In the genomic region with DNA sequence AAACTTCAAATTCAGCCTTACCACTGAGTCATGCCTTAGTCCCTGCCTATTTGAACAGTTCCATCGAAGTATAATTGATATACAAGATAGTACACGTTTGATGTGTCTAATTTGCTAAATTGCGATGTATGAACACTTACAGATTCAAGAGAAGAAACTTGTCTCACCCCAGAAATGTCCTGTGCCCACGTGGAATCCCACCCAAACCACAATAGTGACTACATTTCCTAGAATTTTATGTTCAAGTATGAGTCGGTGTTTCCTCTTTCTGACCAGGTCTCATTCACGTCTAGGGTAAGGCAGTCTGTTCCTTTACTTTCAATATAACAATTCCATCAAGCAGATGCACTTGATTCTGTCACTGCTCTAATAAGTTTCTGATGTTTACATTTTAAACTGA, we compare ENCODE assay signal across 8 mouse cellular contexts. TPM values are rescaled to one million over a fixed set of nuclear protein-coding genes. Genes with fewer than 3 reads are reported as not detected.
DNase-seq lines count a peak whose midpoint lies in the region; ATAC-seq and TF ChIP-seq lines count a peak whose summit lies in the region.

No protein-coding gene starts in this region.

- peak overlapping the region; percentile 6 for H3K4me2 ChIP-seq in CH12.LX (ENCODE audit: insufficient read depth, low read depth, poor library complexity, severe bottlenecking)
- H3K4me2 ChIP-seq in forebrain, embryonic 14.5 days (ENCODE audit: low read length): peak overlapping the region; percentile 95
- H3K4me2 ChIP-seq in liver, embryonic 12.5 days: peak overlapping the region; percentile 92

- peaks cover 23 to 44% of the 10 kb centered on the region in 2 experiments for H3K36me3 ChIP-seq in CH12.LX (replicated peaks in 1 of 2; ENCODE audit: control insufficient read depth in 1 of 2, insufficient read depth in 1 of 2, low read length in 1 of 2)
- peaks cover 31% of the 10 kb centered on the region for H3K36me3 ChIP-seq in forebrain, embryonic 14.5 days (ENCODE audit: control insufficient read depth, insufficient read depth, low read length)
- peaks cover 45% of the 10 kb centered on the region for H3K36me3 ChIP-seq in liver, embryonic 12.5 days

- TF ChIP-seq POLR2A in CH12.LX (IDR thresholded peaks at IDR 0.05; ENCODE audit: low read depth, low read length): no peak

- no peak overlapping the region for H3K27ac ChIP-seq in CH12.LX (ENCODE audit: insufficient read depth, low read depth)
- no peak overlapping the region for H3K27ac ChIP-seq in forebrain, embryonic 14.5 days (ENCODE audit: low read depth, low read length)
- peak overlapping the region; percentile 93 for H3K27ac ChIP-seq in liver, embryonic 12.5 days

- peak; percentile 79 for DNase-seq in 416B (ENCODE audit: low read depth)
- peak; percentile 18 for DNase-seq in CH12.LX (ENCODE audit: extremely low read depth)
- no peak for DNase-seq in forebrain, embryonic 14.5 days (ENCODE audit: low spot score)
- no peak for DNase-seq in adrenal gland, adult 8-10 months
- DNase-seq in frontal cortex, postnatal 36 days (ENCODE audit: low spot score in 2 of 2): no peak
- DNase-seq in right cerebral cortex, postnatal 10 days (ENCODE audit: low spot score in 2 of 2): no peak
- DNase-seq in spleen, adult 12 weeks (ENCODE audit: low spot score): no peak

- WGBS in forebrain, embryonic 14.5 days: 55% methylated on average over 6 of the region's 6 CpGs
- WGBS in liver, embryonic 12.5 days (ENCODE audit: insufficient replicate concordance): 13% methylated on average over 6 of the region's 6 CpGs

- in situ Hi-C loops in CH12.LX (cut with MboI; ENCODE audit: low pct_ligation_motif_present, low pct_unique_long_range_greater_than_20kb, low sequenced_read_pairs): no loop called here

- ATAC-seq in forebrain, embryonic 14.5 days: peak; percentile 3; the same call in 1 of the 2 replicates
- no peak for ATAC-seq in liver, embryonic 12.5 days

- peak overlapping the region in 2 of 3 experiments; percentile 88 to 93 for H3K4me3 ChIP-seq in CH12.LX (replicated peaks in 1 of 3; ENCODE audit: low read depth in 2 of 3, low read length in 2 of 3, poor library complexity in 1 of 3)
- H3K4me3 ChIP-seq in forebrain, embryonic 14.5 days (ENCODE audit: low read depth, low read length): peak overlapping the region; percentile 81; the same call in 1 of the 2 replicates
- peak overlapping the region; percentile 86 for H3K4me3 ChIP-seq in liver, embryonic 12.5 days

- no peak for TF ChIP-seq EP300 in CH12.LX (IDR thresholded peaks at IDR 0.05; ENCODE audit: low read length)

- H3K27me3 ChIP-seq in CH12.LX (replicated peaks): no peaks in the 10 kb centered on the region
- H3K27me3 ChIP-seq in forebrain, embryonic 14.5 days (replicated peaks; ENCODE audit: control insufficient read depth, insufficient read depth, low read length): no peaks in the 10 kb centered on the region
- H3K27me3 ChIP-seq in liver, embryonic 12.5 days (replicated peaks): no peaks in the 10 kb centered on the region

- no peak for TF ChIP-seq CTCF in CH12.LX (conservative IDR thresholded peaks at IDR 0.05 in 1 of 2, IDR thresholded peaks at IDR 0.05 in 1 of 2; ENCODE audit: low read depth in 2 of 2, low read length in 2 of 2)

- no peak for TF ChIP-seq RAD21 in CH12.LX (IDR thresholded peaks at IDR 0.05; ENCODE audit: low read depth, low read length)

- dilution Hi-C loops in CH12.LX (cut with MboI; ENCODE audit: extremely low pct_ligation_motif_present, extremely low pct_unique_long_range_greater_than_20kb, low sequenced_read_pairs): no loop called here

- H3K4me1 ChIP-seq in CH12.LX (ENCODE audit: control insufficient read depth in 1 of 2, insufficient read depth in 2 of 2): peaks cover 13 to 66% of the 10 kb centered on the region in 2 experiments; a peak in 3 of 4 replicates
- H3K4me1 ChIP-seq in forebrain, embryonic 14.5 days (ENCODE audit: control insufficient read depth, insufficient read depth, low read length): peaks cover 18% of the 10 kb centered on the region
- H3K4me1 ChIP-seq in liver, embryonic 12.5 days: peaks cover 80% of the 10 kb centered on the region

- H3K9ac ChIP-seq in CH12.LX (ENCODE audit: insufficient read depth, low read depth): peak overlapping the region; percentile 93
- H3K9ac ChIP-seq in forebrain, embryonic 14.5 days (ENCODE audit: low read length): no peak overlapping the region; the same call in 1 of the 2 replicates
- peak overlapping the region; percentile 96 for H3K9ac ChIP-seq in liver, embryonic 12.5 days

- H3K79me2 ChIP-seq in CH12.LX (replicated peaks; ENCODE audit: control insufficient read depth, extremely low read depth, insufficient read depth, poor library complexity, severe bottlenecking): peaks cover 50% of the 10 kb centered on the region

- H3K9me3 ChIP-seq in CH12.LX (replicated peaks; ENCODE audit: low read length): no peaks in the 10 kb centered on the region
- H3K9me3 ChIP-seq in forebrain, embryonic 14.5 days (replicated peaks; ENCODE audit: control insufficient read depth, low read length): no peaks in the 10 kb centered on the region
- no peaks in the 10 kb centered on the region for H3K9me3 ChIP-seq in liver, embryonic 12.5 days (replicated peaks)

TF ChIP-seq in CH12.LX, 34 proteins besides CTCF, POLR2A, EP300 and RAD21:
- no peak for TF ChIP-seq MXI1 (IDR thresholded peaks at IDR 0.05; ENCODE audit: low read depth, low read length)
- no peak for TF ChIP-seq CHD2 (IDR thresholded peaks at IDR 0.05; ENCODE audit: low read length)
- TF ChIP-seq RCOR1 (conservative IDR thresholded peaks at IDR 0.05; ENCODE audit: low read depth, low read length): no peak
- 0 out of 2 replicates have a peak, but pooled peaks have one; percentile 16 for TF ChIP-seq MYC (IDR thresholded peaks at IDR 0.05; ENCODE audit: low read depth, low read length)
- no peak for TF ChIP-seq NELFE (IDR thresholded peaks at IDR 0.05; ENCODE audit: low read depth, low read length)
- 0 out of 2 replicates have a peak, but pooled peaks have one; percentile 29 for TF ChIP-seq TBP (conservative IDR thresholded peaks at IDR 0.05; ENCODE audit: low read depth, low read length)
- TF ChIP-seq CHD1 (IDR thresholded peaks at IDR 0.05; ENCODE audit: low read depth, low read length): no peak
- TF ChIP-seq ZMIZ1 (IDR thresholded peaks at IDR 0.05; ENCODE audit: low read depth, low read length): no peak
- no peak for TF ChIP-seq ZKSCAN1 (IDR thresholded peaks at IDR 0.05; ENCODE audit: borderline replicate concordance, low read depth, low read length)
- no peak for TF ChIP-seq POLR2AphosphoS2 (IDR thresholded peaks at IDR 0.05; ENCODE audit: low read depth, low read length)

RNA-seq across cellular contexts. Expression of a gene that starts 0.6 kb away (rescaled TPM):
- total RNA-seq in CH12.LX (2012; rRNA removed) (74.5 and 90.9 TPM in 2 replicates), CH12.LX (2014; rRNA removed) (138 TPM in 2 replicates)
- polyA plus RNA-seq in CH12.LX (2012; ENCODE audit: insufficient read length, low read depth): 72.8 and 88.2 TPM in 2 replicates
- polyA plus RNA-seq in forebrain, embryonic 14.5 days (2014; fragmentation: Nextera tagmentation; extraction: Ambion mirVana): 72.7 and 76.3 TPM in 2 replicates
- polyA plus RNA-seq in liver, embryonic 12.5 days (2016; fragmentation: Nextera tagmentation; extraction: Ambion mirVana): 68.0 and 72.6 TPM in 2 replicates
- total RNA-seq in adrenal gland, adult 8-10 months (2022): 10 to 100 TPM; 31.1 to 39.0 (median 34.4) TPM

RNA-seq across cellular contexts. Expression of a gene that starts 1.5 kb away (rescaled TPM):
- total RNA-seq in CH12.LX (2012; rRNA removed) (9.9 and 11.7 TPM in 2 replicates), CH12.LX (2014; rRNA removed) (7.2 and 7.7 TPM in 2 replicates)
- polyA plus RNA-seq in CH12.LX (2012; ENCODE audit: insufficient read length, low read depth): 16.9 and 17.0 TPM in 2 replicates
- polyA plus RNA-seq in forebrain, embryonic 14.5 days (2014; fragmentation: Nextera tagmentation; extraction: Ambion mirVana): 12.0 and 17.9 TPM in 2 replicates
- polyA plus RNA-seq in liver, embryonic 12.5 days (2016; fragmentation: Nextera tagmentation; extraction: Ambion mirVana): 17.5 and 17.8 TPM in 2 replicates
- total RNA-seq in adrenal gland, adult 8-10 months (2022): 10 to 100 TPM; 23.9 to 36.8 (median 29.1) TPM

RNA-seq across cellular contexts. Expression of a gene that starts 9.6 kb away (rescaled TPM):
- total RNA-seq in CH12.LX (2012; rRNA removed) (0.17 and 0.59 TPM in 2 replicates), CH12.LX (2014; rRNA removed) (0.24 TPM in 1 of 2 replicates, not detected in the other)
- 0.82 and 0.93 TPM in 2 replicates for polyA plus RNA-seq in CH12.LX (2012; ENCODE audit: insufficient read length, low read depth)
- 19.3 and 21.3 TPM in 2 replicates for polyA plus RNA-seq in forebrain, embryonic 14.5 days (2014; fragmentation: Nextera tagmentation; extraction: Ambion mirVana)
- polyA plus RNA-seq in liver, embryonic 12.5 days (2016; fragmentation: Nextera tagmentation; extraction: Ambion mirVana): 32.2 and 33.1 TPM in 2 replicates
- total RNA-seq in adrenal gland, adult 8-10 months (2022): 10 to 100 TPM; 20.0 to 37.7 (median 28.2) TPM

RNA-seq across cellular contexts. Expression of a gene that starts 21.1 kb away (rescaled TPM):
- total RNA-seq in CH12.LX (2012; rRNA removed) (51.0 and 63.2 TPM in 2 replicates), CH12.LX (2014; rRNA removed) (64.0 and 83.2 TPM in 2 replicates)
- 73.7 and 88.7 TPM in 2 replicates for polyA plus RNA-seq in CH12.LX (2012; ENCODE audit: insufficient read length, low read depth)
- 123 and 129 TPM in 2 replicates for polyA plus RNA-seq in forebrain, embryonic 14.5 days (2014; fragmentation: Nextera tagmentation; extraction: Ambion mirVana)
- 80.0 and 83.0 TPM in 2 replicates for polyA plus RNA-seq in liver, embryonic 12.5 days (2016; fragmentation: Nextera tagmentation; extraction: Ambion mirVana)
- total RNA-seq in adrenal gland, adult 8-10 months (2022): 100 to 1,000 TPM; 330 to 558 (median 451) TPM

RNA-seq across cellular contexts. Expression of a gene that starts 34.6 kb away (rescaled TPM):
- 1.5 and 2.5 TPM in 2 replicates for total RNA-seq in CH12.LX (2012; rRNA removed)
- total RNA-seq in CH12.LX (2014; rRNA removed): 0.50 and 0.59 TPM in 2 replicates
- polyA plus RNA-seq in CH12.LX (2012; ENCODE audit: insufficient read length, low read depth): 0.90 and 2.2 TPM in 2 replicates
- polyA plus RNA-seq in forebrain, embryonic 14.5 days (2014; fragmentation: Nextera tagmentation; extraction: Ambion mirVana): 13.8 and 17.7 TPM in 2 replicates
- 105 and 109 TPM in 2 replicates for polyA plus RNA-seq in liver, embryonic 12.5 days (2016; fragmentation: Nextera tagmentation; extraction: Ambion mirVana)
- total RNA-seq in adrenal gland, adult 8-10 months (2022): 10 to 100 TPM; 37.2 to 56.4 (median 40.4) TPM

Comparison
In these comparisons a context has a peak if more than half of its experiments do, and no peak if none do; other contexts are left out.
1. DNase-seq: peak in 416B (single experiment) and CH12.LX (single experiment); none in forebrain, embryonic 14.5 days (single experiment), adrenal gland, adult 8-10 months (single experiment), frontal cortex, postnatal 36 days (0 of 2), right cerebral cortex, postnatal 10 days (0 of 2) and spleen, adult 12 weeks (single experiment).
2. H3K4me2 ChIP-seq: peak in every context shown above with its lines; median percentile 95 in forebrain, embryonic 14.5 days; 92 in liver, embryonic 12.5 days; 6 in CH12.LX.
3. RNA of a gene that starts 9.6 kb away (polyA plus RNA-seq): 32.2 to 33.1 TPM in liver, embryonic 12.5 days and 19.3 to 21.3 TPM in forebrain, embryonic 14.5 days; 0.82 to 0.93 TPM in CH12.LX; every median in the first group is over 10 times any median in the second.
4. Peak in every context shown above with its lines, with median percentiles within 50 percentile points of each other: H3K4me3 ChIP-seq.